Mouse (Mus musculus) midbrain, postnatal 0 days (tissue): ENCODE measurements around the gene Selenoh. TPM values are rescaled to one million over a fixed set of nuclear protein-coding genes. Genes with fewer than 3 reads are reported as not detected.
A peak's percentile ranks its signal among the peaks of the same experiment; 100 is the strongest.

Experiments
- ATAC-seq: fragments of 200-750 bp; cut with Nextera tagmentation; 2 replicates; pipeline ENCODE4 v1.8.0; 2017; ENCODE audit warnings: moderate number of reproducible peaks, mild to moderate bottlenecking, moderate TSS enrichment, moderate library complexity; ENCODE audit not compliant: low FRiP score
- DNase-seq: peaks from one replicate; pipeline ENCODE4 v3.0.0-alpha.2; 2015; ENCODE audit warnings: low spot score
- H3K27ac ChIP-seq: fragments of 300-500 bp; sonication (generic); 2 replicates; pipeline ENCODE4 v1.5.1; 2014; ENCODE audit warnings: low read depth, mild to moderate bottlenecking, low read length, mixed read lengths
- H3K27me3 ChIP-seq: fragments of 300-500 bp; sonication (generic); 2 replicates; pipeline ENCODE4 v1.6.1; 2014; ENCODE audit warnings: low read length, control low read depth, mixed read lengths; ENCODE audit not compliant: insufficient read depth
- H3K36me3 ChIP-seq: fragments of 300-500 bp; sonication (generic); 2 replicates; pipeline ENCODE4 v1.6.1; 2014; ENCODE audit warnings: low read length, control low read depth, mixed read lengths; ENCODE audit not compliant: insufficient read depth
- H3K4me1 ChIP-seq: fragments of 300-500 bp; sonication (generic); 2 replicates; pipeline ENCODE4 v1.6.1; 2014; ENCODE audit warnings: mild to moderate bottlenecking, control low read depth, antibody characterized with exemption, low read length, mixed read lengths; ENCODE audit not compliant: insufficient read depth
- H3K4me2 ChIP-seq: fragments of 300-500 bp; sonication (generic); 2 replicates; pipeline ENCODE4 v1.6.1; 2014; ENCODE audit warnings: low read depth, mild to moderate bottlenecking, low read length, mixed read lengths; ENCODE audit not compliant: poor library complexity, severe bottlenecking
- H3K4me3 ChIP-seq: fragments of 300-500 bp; sonication (generic); 2 replicates; pipeline ENCODE4 v1.5.1; 2014; ENCODE audit warnings: low read depth, mild to moderate bottlenecking, low read length, moderate library complexity
- H3K9ac ChIP-seq: fragments of 300-500 bp; sonication (generic); replicated peaks from 2 replicates; pipeline ENCODE4 v1.6.1; 2014; ENCODE audit warnings: mild to moderate bottlenecking, low read length, moderate library complexity, mixed read lengths; ENCODE audit not compliant: poor library complexity, severe bottlenecking
- H3K9me3 ChIP-seq: fragments of 300-500 bp; sonication (generic); 2 replicates; pipeline ENCODE4 v1.6.1; 2016; ENCODE audit warnings: low read length, control low read depth
- CTCF ChIP-seq: IDR thresholded peaks from 2 replicates; pipeline ENCODE4 v1.5.1; 2016; ENCODE audit warnings: antibody characterized with exemption, mild to moderate bottlenecking
- WGBS: fragments of 180-500 bp; shearing (Covaris S2); extraction: QIAGEN DNeasy Blood & Tissue Kit; methylation state at CpG from one replicate; pipeline ENCODE4 v1.1.7; 2014; 5-methylcytosine and 5-hydroxymethylcytosine counted together
- polyA plus RNA-seq: library from polyadenylated mRNA; unstranded; fragments of >200 nt; fragmentation: Nextera tagmentation; extraction: Ambion mirVana; gene quantifications from 2 replicates; pipeline ENCODE4 v1.2.1, GENCODE M21; 2015
- total RNA-seq: library from RNA; depleted of rRNA; stranded (reverse); fragments of >200 nt; gene quantifications from 2 replicates; pipeline ENCODE4 v1.2.3, GENCODE M21; 2014

Selenoh gene
- total and polyA plus RNA-seq, 2 experiments from 2014 or later: 211 to 269 TPM

GRCm38 (mm10) chr2:84714422-84714810, 43.8 kb upstream of the Selenoh start:
- H3K9me3 ChIP-seq: no peaks in the 10 kb centered on the region
- peak overlapping the region; percentile 91 for H3K27ac ChIP-seq
- H3K27me3 ChIP-seq: no peaks in the 10 kb centered on the region
- H3K9ac ChIP-seq: peak overlapping the region; percentile 73
- ATAC-seq (peak; percentile 9; the same call in 1 of the 2 replicates), DNase-seq (peak; percentile 3)
- H3K4me3 ChIP-seq: peak overlapping the region; percentile 62
- under 1% methylated on average over 19 of the region's 26 CpGs for WGBS
- no peak for TF ChIP-seq CTCF
- H3K36me3 ChIP-seq: 0 out of 2 replicates have a peak, but pooled peaks cover 11% of the 10 kb centered on the region
- 0 out of 2 replicates have a peak, but pooled peaks cover 6% of the 10 kb centered on the region for H3K4me1 ChIP-seq
- peak overlapping the region; percentile 68 for H3K4me2 ChIP-seq

GRCm38 (mm10) chr2:84711898-84712297, 41.3 kb upstream of the Selenoh start:
- 96% methylated on average over 2 of the region's 2 CpGs for WGBS
- H3K4me1 ChIP-seq: 0 out of 2 replicates have a peak, but pooled peaks cover 6% of the 10 kb centered on the region
- TF ChIP-seq CTCF: no peak

GRCm38 (mm10) chr2:84707523-84707922, 37.0 kb upstream of the Selenoh start:
- WGBS: 93% methylated on average over 1 of the region's 1 CpGs
- Histone ChIP-seq H3K4me1 (no peaks in the 10 kb centered on the region), H3K4me2 (no peak overlapping the region), H3K9me3 (no peaks in the 10 kb centered on the region), H3K27me3 (no peaks in the 10 kb centered on the region), H3K36me3 (peaks cover 21% of the 10 kb centered on the region; the same call in 1 of the 2 replicates), H3K27ac (no peak overlapping the region), H3K9ac (no peak overlapping the region), H3K4me3 (no peak overlapping the region)
- ATAC-seq (no peak), DNase-seq (no peak)
- TF ChIP-seq CTCF: no peak

More at GRCm38 (mm10) chr2:84711898-84712297, 41.3 kb upstream of the Selenoh start:
- Histone ChIP-seq H3K27ac (no peak overlapping the region), H3K4me3 (no peak overlapping the region), H3K27me3 (no peaks in the 10 kb centered on the region), H3K9ac (no peak overlapping the region), H3K36me3 (peaks cover 18% of the 10 kb centered on the region; the same call in 1 of the 2 replicates), H3K4me2 (no peak overlapping the region), H3K9me3 (no peaks in the 10 kb centered on the region)
- DNase-seq: no peak
- no peak for ATAC-seq

GRCm38 (mm10) chr2:84705295-84705694, 34.7 kb upstream of the Selenoh start:
- Histone ChIP-seq H3K9ac (no peak overlapping the region), H3K4me2 (no peak overlapping the region), H3K36me3 (peaks cover 14% of the 10 kb centered on the region; the same call in 1 of the 2 replicates), H3K4me3 (no peak overlapping the region), H3K27me3 (no peaks in the 10 kb centered on the region), H3K27ac (no peak overlapping the region), H3K4me1 (no peaks in the 10 kb centered on the region), H3K9me3 (no peaks in the 10 kb centered on the region)
- WGBS: 98% methylated on average over 1 of the region's 1 CpGs
- TF ChIP-seq CTCF: no peak
- DNase-seq: no peak
- ATAC-seq: no peak

GRCm38 (mm10) chr2:84704329-84704728, 33.8 kb upstream of the Selenoh start:
- H3K9ac ChIP-seq: no peak overlapping the region
- no peak overlapping the region for H3K4me2 ChIP-seq
- no peaks in the 10 kb centered on the region for H3K27me3 ChIP-seq
- no peaks in the 10 kb centered on the region for H3K9me3 ChIP-seq
- no peak overlapping the region for H3K27ac ChIP-seq
- H3K4me1 ChIP-seq: no peaks in the 10 kb centered on the region
- 79% methylated on average over 5 of the region's 5 CpGs for WGBS
- DNase-seq: no peak
- peaks cover 10% of the 10 kb centered on the region; the same call in 1 of the 2 replicates for H3K36me3 ChIP-seq
- TF ChIP-seq CTCF: no peak
- ATAC-seq: no peak
- no peak overlapping the region for H3K4me3 ChIP-seq

- Histone ChIP-seq H3K4me1 (no peaks in the 10 kb centered on the region), H3K9ac (no peak overlapping the region), H3K9me3 (no peaks in the 10 kb centered on the region), H3K36me3 (peaks cover 7% of the 10 kb centered on the region; the same call in 1 of the 2 replicates), H3K4me3 (no peak overlapping the region), H3K27ac (no peak overlapping the region), H3K4me2 (no peak overlapping the region), H3K27me3 (no peaks in the 10 kb centered on the region)
- ATAC-seq: no peak
- WGBS: 94% methylated on average over 1 of the region's 1 CpGs
- TF ChIP-seq CTCF: no peak
- no peak for DNase-seq
Measured at GRCm38 (mm10) chr2:84703497-84703896, 32.9 kb upstream of the Selenoh start.
